Mouse (Mus musculus) kidney, postnatal 10 days (tissue): ENCODE data around the gene Adgra1.
A peak's percentile ranks its signal among the peaks of the same experiment; 100 is the strongest.

Experiments used
- DNase-seq: peaks from one replicate; pipeline ENCODE4 v3.0.0; 2021; ENCODE audit warnings: mixed read lengths

The Adgra1 gene

GRCm38 (mm10) chr7:139909469-139909868 lies 75.5 kb downstream of the Adgra1 start:
- DNase-seq: no peak

GRCm38 (mm10) chr7:139910204-139910835 lies 76.3 kb downstream of the Adgra1 start:
- peak; percentile 12 for DNase-seq

GRCm38 (mm10) chr7:139914141-139915047 lies 80.4 kb downstream of the Adgra1 start:
- DNase-seq: peak; percentile 16

- no peak for DNase-seq
Measured at GRCm38 (mm10) chr7:139915646-139916257, 81.8 kb downstream of the Adgra1 start.

GRCm38 (mm10) chr7:139916345-139916744 lies 82.4 kb downstream of the Adgra1 start:
- no peak for DNase-seq

- no peak for DNase-seq
Measured at GRCm38 (mm10) chr7:139918262-139918661, 84.3 kb downstream of the Adgra1 start.
